Mouse (Mus musculus): ENCODE measurements around the gene Gpr83. TPM values are rescaled to one million over a fixed set of nuclear protein-coding genes. Genes with fewer than 3 reads are reported as not detected.
"Not testable (repeated sequence)": the region's sequence is repeated elsewhere in the genome, so short reads cannot be mapped to it uniquely, and the experiment has no call there.

Gpr83 gene
- total RNA-seq, 2 experiments from 2014 or later, result not detected

GRCm38 (mm10) chr9:14868326-14868725, 8.3 kb downstream of the Gpr83 start:
- DNase-seq (ENCODE audit: low spot score in 2 of 2), result no peak

GRCm38 (mm10) chr9:14870377-14870776, 10.4 kb downstream of the Gpr83 start:
- DNase-seq (ENCODE audit: low spot score in 2 of 2), result no peak

- DNase-seq (ENCODE audit: low spot score in 2 of 2), result no peak
Observed at GRCm38 (mm10) chr9:14870802-14871201, 10.8 kb downstream of the Gpr83 start.

- peak in 1 of 2 experiments; percentile 15 for DNase-seq (ENCODE audit: low spot score in 2 of 2)
Observed at GRCm38 (mm10) chr9:14871536-14871935, 11.5 kb downstream of the Gpr83 start.

- no peak for DNase-seq (ENCODE audit: low spot score in 2 of 2)
Observed at GRCm38 (mm10) chr9:14872181-14872930, 12.3 kb downstream of the Gpr83 start.

- DNase-seq (ENCODE audit: low spot score in 2 of 2), result no peak
Observed at GRCm38 (mm10) chr9:14875743-14876507, 15.9 kb downstream of the Gpr83 start.

- DNase-seq (ENCODE audit: low spot score in 2 of 2), result not testable (repeated sequence)
Observed at GRCm38 (mm10) chr9:14876566-14876965, 16.6 kb downstream of the Gpr83 start.

- DNase-seq (ENCODE audit: low spot score in 2 of 2), result no peak
Observed at GRCm38 (mm10) chr9:14884641-14885040, 24.6 kb downstream of the Gpr83 start.

GRCm38 (mm10) chr9:14885151-14885550, 25.1 kb downstream of the Gpr83 start:
- no peak for DNase-seq (ENCODE audit: low spot score in 2 of 2)

GRCm38 (mm10) chr9:14885954-14886353, 25.9 kb downstream of the Gpr83 start:
- DNase-seq (ENCODE audit: low spot score in 2 of 2), result no peak

GRCm38 (mm10) chr9:14887787-14888382, 27.9 kb downstream of the Gpr83 start:
- no peak for DNase-seq (ENCODE audit: low spot score in 2 of 2)

- DNase-seq (ENCODE audit: low spot score in 2 of 2), result no peak
Observed at GRCm38 (mm10) chr9:14888671-14889070, 28.7 kb downstream of the Gpr83 start.

- DNase-seq (ENCODE audit: low spot score in 2 of 2), result no peak
Observed at GRCm38 (mm10) chr9:14890699-14891098, 30.7 kb downstream of the Gpr83 start.

GRCm38 (mm10) chr9:14891891-14892290, 31.9 kb downstream of the Gpr83 start:
- DNase-seq (ENCODE audit: low spot score in 2 of 2), result no peak

- no peak for DNase-seq (ENCODE audit: low spot score in 2 of 2)
Observed at GRCm38 (mm10) chr9:14893388-14893787, 33.4 kb downstream of the Gpr83 start.

GRCm38 (mm10) chr9:14894628-14895027, 34.6 kb downstream of the Gpr83 start:
- no peak for DNase-seq (ENCODE audit: low spot score in 2 of 2)

GRCm38 (mm10) chr9:14895237-14895835, 35.3 kb downstream of the Gpr83 start:
- DNase-seq (ENCODE audit: low spot score in 2 of 2), result no peak

GRCm38 (mm10) chr9:14897102-14897501, 37.1 kb downstream of the Gpr83 start:
- no peak for DNase-seq (ENCODE audit: low spot score in 2 of 2)

- DNase-seq (ENCODE audit: low spot score in 2 of 2), result no peak
Observed at GRCm38 (mm10) chr9:14901757-14902156, 41.7 kb downstream of the Gpr83 start.

- DNase-seq (ENCODE audit: low spot score in 2 of 2), result no peak
Observed at GRCm38 (mm10) chr9:14902416-14902815, 42.4 kb downstream of the Gpr83 start.

- no peak for DNase-seq (ENCODE audit: low spot score in 2 of 2)
Observed at GRCm38 (mm10) chr9:14903006-14903405, 43.0 kb downstream of the Gpr83 start.
